Mouse (Mus musculus) cerebellum, postnatal 4 days (tissue): Measurements from ENCODE around the gene Gja4.
A peak's percentile ranks its signal among the peaks of the same experiment; 100 is the strongest.

Experiments
- DNase-seq, 2 experiments: peaks; one replicate each; pipeline ENCODE4 v3.0.0; 2022; ENCODE audit warnings: low spot score in 2 of 2, mixed read lengths in 1 of 2

Gja4 gene

GRCm38 (mm10) chr4:127324296-127324695 lies 10.5 kb upstream of the Gja4 start:
- DNase-seq: no peak

DNA sequence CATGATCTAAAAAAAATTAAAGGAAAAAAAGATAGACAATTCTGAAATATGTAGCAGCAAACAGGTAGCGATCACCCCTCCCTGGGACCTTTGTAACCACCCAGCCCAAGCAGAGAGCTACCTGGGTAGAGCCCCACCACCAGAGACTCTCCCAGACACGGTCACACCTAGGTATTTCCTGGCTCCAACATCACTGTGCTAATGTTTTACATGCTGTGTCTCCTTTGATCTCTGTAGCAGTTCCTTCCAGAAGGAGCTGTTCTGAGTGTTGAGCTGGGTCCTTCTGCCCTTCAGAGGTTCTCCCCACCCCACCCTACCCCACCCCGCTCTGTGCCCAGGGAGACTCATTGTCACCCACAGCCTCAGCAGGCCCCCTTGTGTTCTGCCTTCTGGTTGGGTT lies 9.8 kb upstream of the Gja4 start:
- DNase-seq: no peak

GRCm38 (mm10) chr4:127319613-127320012 lies 5.8 kb upstream of the Gja4 start:
- DNase-seq: peak in 1 of 2 experiments; percentile 77

GRCm38 (mm10) chr4:127317143-127317542 lies 3.3 kb upstream of the Gja4 start:
- DNase-seq: no peak

DNA sequence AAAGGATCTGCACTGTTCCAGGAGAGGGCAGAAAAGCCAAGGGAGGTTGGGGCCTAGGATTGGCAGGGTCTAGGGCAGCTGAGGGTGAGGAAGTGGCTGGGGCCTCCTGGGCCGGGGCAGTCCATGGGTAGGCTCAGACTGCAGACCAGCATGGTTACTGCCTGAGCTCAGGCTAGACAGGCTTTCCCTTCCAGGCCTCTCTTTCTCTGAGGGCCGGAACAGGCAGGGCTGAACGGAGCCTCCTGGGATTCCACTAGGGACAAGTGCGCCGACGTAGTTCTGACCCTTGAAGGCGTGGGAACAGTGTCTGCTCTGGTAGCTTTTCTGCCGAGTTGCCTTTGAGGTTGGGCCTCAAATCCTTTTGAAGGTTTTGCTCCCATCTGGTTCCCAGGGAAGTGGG lies 1.9 kb upstream of the Gja4 start:
- no peak for DNase-seq

- DNase-seq: no peak
Observed at GRCm38 (mm10) chr4:127314585-127314984, 746 bp upstream of the Gja4 start.

DNA sequence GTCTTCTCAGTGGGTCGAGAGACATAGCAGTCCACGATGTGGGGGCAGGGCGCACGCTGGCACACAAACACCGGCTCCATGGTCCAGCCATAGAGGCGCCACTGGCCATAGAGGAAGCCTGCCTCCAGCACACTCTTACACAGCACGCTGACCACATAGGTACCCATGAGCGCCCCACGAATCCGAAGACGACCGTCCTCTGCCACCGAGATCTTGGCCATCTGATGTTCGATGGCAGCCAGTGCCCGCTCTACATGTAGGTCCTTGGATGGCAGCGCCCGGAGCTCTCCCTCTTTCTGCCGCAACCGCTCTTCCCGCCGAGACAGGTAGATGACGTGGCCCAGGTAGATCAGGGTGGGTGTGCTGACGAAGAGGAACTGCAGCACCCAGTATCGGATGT lies 1.5 kb downstream of the Gja4 start:
- DNase-seq: no peak

- no peak for DNase-seq
Observed at GRCm38 (mm10) chr4:127311561-127311960, 2.3 kb downstream of the Gja4 start.

- no peak for DNase-seq
Observed at GRCm38 (mm10) chr4:127306915-127307314, 6.9 kb downstream of the Gja4 start.

- DNase-seq: no peak
Observed at GRCm38 (mm10) chr4:127303796-127304195, 10.0 kb downstream of the Gja4 start.

- no peak for DNase-seq
Observed at GRCm38 (mm10) chr4:127300503-127300902, 13.3 kb downstream of the Gja4 start.

GRCm38 (mm10) chr4:127292631-127293030 lies 21.2 kb downstream of the Gja4 start:
- DNase-seq: no peak

DNA sequence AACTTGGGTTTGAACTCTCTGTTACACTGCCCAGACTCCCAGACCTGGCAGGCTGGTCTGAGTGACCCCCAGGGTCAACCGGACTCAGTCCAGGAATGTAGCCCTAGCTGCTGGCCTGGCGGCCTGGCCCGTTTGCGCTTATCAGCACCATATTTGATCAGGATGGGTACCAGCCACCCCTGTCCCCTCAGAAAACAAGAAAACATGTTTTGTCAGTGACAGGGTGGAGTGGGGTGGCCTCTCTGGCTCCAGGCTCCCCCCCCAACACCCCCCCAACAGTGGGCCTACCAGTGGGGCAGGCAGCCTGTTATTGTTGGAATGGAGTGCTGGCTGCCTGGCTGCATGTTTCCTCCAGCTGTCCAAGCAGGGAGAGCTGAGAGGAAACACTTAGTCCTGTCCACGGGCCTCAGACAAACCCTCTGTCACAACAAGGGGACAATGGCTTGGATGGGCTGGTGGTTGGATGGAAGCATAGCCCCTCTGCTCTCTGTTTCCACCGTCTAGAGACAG lies 24.7 kb downstream of the Gja4 start:
- DNase-seq: no peak

DNA sequence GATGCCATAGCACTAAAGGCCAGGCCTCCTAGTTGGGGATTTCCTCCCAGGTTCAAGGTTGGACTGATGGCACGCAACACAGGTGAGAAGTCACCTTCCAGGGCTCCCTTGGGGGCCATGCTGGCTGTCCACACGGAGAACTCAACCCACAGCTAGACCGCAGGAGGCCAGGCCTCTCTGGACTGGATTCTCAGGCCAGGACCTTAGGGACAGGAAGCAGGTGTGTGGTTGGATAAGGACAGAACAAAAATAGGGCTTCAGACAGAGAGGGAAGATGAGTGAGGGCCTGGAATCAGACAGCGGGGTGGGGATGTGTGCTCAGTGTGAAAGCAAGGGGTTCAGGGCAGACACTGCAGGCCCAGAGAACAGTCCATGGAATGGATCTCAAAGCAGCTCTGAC lies 26.9 kb downstream of the Gja4 start:
- DNase-seq: no peak

DNA sequence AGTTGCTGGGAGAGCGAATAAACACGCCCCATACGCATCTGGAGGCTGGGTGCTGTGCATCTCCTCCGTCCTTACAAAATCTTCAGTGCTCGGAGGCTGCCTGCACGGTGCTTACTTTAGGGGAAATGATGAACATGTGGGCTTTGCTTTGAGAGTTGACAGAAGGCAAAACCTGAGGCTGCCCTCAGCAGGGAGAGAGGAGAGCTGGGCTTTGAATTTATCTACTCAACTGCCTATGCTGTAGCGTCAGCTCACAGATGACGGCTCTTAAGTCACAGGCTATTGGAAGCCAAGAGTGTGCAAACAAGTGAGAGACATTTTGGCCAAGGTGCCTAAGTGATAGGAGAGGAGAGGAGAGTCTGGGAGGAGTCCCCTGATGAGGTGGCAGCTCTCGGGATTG lies 34.6 kb downstream of the Gja4 start:
- no peak for DNase-seq

DNA sequence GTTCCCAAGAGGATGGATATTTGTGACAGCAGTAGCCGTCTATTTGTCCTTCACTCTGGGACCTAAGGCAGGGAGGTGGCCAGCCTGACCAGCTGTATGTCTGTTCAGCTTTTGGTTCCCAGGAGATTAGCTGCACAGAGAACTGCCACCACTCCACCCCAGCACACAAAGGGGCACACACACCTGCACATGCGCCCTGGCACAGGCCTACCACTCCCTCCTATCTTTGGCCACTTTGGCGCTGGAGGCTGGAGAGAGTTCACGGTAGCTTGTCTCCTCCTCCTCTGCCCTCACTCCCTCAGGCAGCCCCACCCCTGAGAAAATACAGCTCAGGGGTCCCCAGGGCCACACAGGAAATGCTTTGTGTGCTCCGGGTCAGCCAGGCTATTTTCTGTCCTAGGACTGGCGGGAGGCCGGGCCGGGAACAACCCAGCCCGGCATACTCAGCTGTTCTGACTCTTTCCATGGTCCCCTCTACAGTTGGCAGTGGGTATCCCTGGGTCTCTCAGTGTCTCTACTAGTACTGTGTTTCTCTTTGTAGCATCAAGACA lies 35.3 kb downstream of the Gja4 start:
- no peak for DNase-seq

DNA sequence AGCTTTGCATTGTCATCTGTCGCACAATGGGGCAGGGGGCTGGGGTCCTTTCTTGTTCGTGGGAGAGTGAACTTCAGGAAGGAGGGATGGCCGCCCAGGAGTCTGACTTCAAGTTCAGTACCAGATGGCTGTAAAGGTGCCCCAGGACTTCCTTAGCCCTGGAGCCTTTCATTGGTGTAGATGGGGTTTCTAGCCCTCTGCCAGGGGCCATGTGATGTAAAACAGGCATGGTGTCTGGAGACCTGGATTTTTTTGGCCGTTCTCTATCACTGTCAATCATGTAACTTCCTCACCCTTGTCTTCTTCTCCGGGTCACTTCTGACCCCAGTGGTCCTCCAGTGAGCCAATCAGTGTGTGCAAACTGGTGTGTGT lies 49.7 kb downstream of the Gja4 start:
- DNase-seq: no peak

DNA sequence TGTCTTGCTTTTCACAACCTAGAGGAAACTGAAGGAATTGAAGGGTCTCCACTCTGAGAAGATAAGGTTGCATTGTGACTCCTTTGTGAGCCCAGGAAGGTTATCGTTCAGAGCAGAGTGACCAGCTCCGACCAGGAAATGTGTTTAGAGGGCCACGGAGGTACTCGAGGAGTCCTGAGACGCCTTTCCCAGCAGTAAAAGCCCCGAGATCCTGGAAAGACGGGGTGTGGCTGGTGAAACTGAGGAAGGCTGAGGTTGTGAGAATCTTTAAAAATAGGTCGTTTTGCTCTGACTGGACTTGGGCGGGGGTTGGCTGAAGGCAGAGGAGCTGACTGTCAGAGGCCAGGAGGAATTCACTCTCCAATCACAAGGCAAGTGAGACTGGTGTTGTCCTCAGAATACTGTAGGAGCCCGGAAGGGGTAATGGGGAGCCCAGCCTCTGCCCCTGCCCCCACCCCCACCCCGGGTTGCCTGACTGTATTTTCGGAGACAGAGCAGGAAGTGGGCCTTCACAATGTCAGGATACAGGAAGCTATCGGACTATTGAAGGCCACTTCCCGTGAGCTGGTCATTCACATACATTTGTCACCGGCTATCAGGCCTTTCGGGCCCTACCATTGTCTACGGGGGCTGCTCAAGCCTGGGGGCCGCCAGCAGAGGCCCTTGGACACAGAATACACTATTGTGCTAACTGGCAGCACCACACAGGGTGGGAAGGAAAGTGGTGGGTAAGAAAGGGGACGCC lies 50.2 kb downstream of the Gja4 start:
- no peak for DNase-seq

GRCm38 (mm10) chr4:127261601-127262000 lies 52.2 kb downstream of the Gja4 start:
- no peak for DNase-seq
